Mouse (Mus musculus) testis, adult 2 months (tissue): ENCODE data around the gene Smim13. TPM values are rescaled to one million over a fixed set of nuclear protein-coding genes. Genes with fewer than 3 reads are reported as not detected.

Experiments
- H3K27ac ChIP-seq: fragments of 200-500 bp; 2 replicates; pipeline ENCODE4 v1.5.1; 2012; ENCODE audit warnings: low read depth, low read length; ENCODE audit not compliant: control insufficient read depth, insufficient read depth
- H3K27me3 ChIP-seq: fragments of 200-500 bp; 2 replicates; pipeline ENCODE4 v1.6.1; 2012; ENCODE audit warnings: mild to moderate bottlenecking, low read length, moderate library complexity; ENCODE audit not compliant: control insufficient read depth, insufficient read depth
- H3K36me3 ChIP-seq: fragments of 200-500 bp; 2 replicates; pipeline ENCODE4 v1.6.1; 2012; ENCODE audit warnings: mild to moderate bottlenecking, low read length; ENCODE audit not compliant: control insufficient read depth, insufficient read depth
- H3K4me1 ChIP-seq: fragments of 200-500 bp; 2 replicates; pipeline ENCODE4 v1.6.1; 2012; ENCODE audit warnings: low read length; ENCODE audit not compliant: control insufficient read depth, insufficient read depth
- H3K4me3 ChIP-seq: fragments of 200-500 bp; 2 replicates; pipeline ENCODE4 v1.5.1; 2012; ENCODE audit warnings: low read depth, mild to moderate bottlenecking, low read length, moderate library complexity, mixed read lengths; ENCODE audit not compliant: control insufficient read depth
- CTCF ChIP-seq: fragments of 200-500 bp; IDR thresholded peaks from 2 replicates; pipeline ENCODE4 v1.5.1; 2012; ENCODE audit warnings: low read depth, mild to moderate bottlenecking, inconsistent platforms, low read length, moderate library complexity; ENCODE audit not compliant: control insufficient read depth, insufficient read depth, insufficient replicate concordance
- POLR2A ChIP-seq: fragments of 200-500 bp; IDR thresholded peaks from 2 replicates; pipeline ENCODE4 v1.6.1; 2012; ENCODE audit warnings: low read depth, mild to moderate bottlenecking, inconsistent platforms, low read length, moderate library complexity; ENCODE audit not compliant: control insufficient read depth
- polyA plus RNA-seq: library from polyadenylated mRNA; depleted of rRNA; stranded (reverse); fragments of >200 nt; gene quantifications from 2 replicates; pipeline ENCODE4 v1.2.3, GENCODE M21; 2012

The Smim13 gene
- polyA plus RNA-seq, 1 experiment = 16.2 TPM

DNA sequence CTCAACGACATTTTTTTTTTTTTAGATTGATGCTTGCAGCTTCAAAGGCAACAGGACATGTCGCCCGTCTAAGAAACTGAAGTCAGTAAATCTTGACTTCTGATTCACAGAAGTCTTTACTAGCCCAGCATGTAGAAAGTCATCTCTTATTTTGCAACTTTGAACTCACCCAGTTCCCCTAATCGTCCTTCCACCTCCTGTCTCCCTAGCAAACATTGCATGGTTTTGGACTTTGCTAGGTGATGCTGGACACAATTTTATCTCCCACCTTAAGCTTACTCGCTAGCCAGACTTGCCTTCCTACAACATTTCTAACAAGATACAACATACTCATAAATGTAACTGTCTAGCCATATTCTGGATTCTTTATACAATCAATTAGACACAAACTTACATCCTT lies 21.6 kb upstream of the Smim13 start:
- Histone ChIP-seq H3K4me1 (peaks cover 2% of the 10 kb centered on the region; the same call in 1 of the 2 replicates), H3K27me3 (no peaks in the 10 kb centered on the region), H3K4me3 (no peak overlapping the region), H3K36me3 (no peaks in the 10 kb centered on the region), H3K27ac (no peak overlapping the region)
- TF ChIP-seq POLR2A = no peak
- no peak for TF ChIP-seq CTCF

DNA sequence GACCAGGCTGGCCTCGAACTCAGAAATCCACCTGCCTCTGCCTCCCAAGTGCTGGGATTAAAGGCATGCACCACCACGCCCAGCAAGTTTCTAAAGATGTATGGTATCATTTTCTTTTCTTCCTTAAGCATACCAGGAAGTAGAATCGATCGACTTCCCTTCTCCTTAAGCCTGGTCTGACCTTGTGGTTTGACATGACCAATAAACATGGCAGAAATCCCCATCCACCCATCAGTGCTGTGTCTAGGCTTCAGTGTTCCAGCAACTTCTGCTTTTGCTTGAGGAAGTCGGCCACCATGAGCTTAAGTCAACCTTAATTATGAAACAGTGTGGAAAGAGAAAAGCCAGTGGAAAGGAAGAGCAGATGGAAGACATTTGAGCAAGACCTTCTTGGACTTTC lies 19.4 kb upstream of the Smim13 start:
- Histone ChIP-seq H3K4me1 (peaks cover 2% of the 10 kb centered on the region; the same call in 1 of the 2 replicates), H3K27ac (no peak overlapping the region), H3K4me3 (no peak overlapping the region), H3K27me3 (no peaks in the 10 kb centered on the region), H3K36me3 (no peaks in the 10 kb centered on the region)
- TF ChIP-seq POLR2A (no peak), CTCF (no peak)

DNA sequence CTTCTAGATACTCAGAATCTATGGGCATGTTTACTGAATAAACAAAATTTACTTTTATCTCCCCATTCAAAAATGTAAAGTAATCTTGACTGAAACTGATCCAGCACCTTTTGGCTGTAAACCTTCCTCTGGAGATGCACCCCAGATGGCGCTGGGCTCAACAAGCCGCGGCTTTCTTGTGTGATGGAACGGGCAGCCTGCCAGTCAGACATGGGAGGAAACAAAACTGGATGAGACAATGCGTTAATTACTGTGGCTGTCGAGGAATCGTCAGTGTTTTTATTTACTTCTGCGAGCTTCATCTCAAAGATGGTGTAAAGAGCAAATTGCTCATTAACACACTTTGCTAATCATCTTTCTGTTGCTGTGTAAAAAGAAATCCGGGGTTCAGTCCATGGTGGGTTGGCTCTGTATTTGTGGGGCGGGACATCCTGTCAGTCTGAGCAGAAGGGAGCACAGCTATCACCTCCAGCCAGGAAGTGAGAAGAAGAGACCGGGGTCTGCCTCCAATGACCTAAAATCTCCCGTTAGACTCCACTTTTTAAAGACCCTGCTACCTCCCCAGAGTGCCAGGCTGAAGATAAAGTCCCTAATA lies 18.2 kb upstream of the Smim13 start:
- H3K4me3 ChIP-seq = no peak overlapping the region
- no peaks in the 10 kb centered on the region for H3K36me3 ChIP-seq
- H3K27me3 ChIP-seq = no peaks in the 10 kb centered on the region
- H3K27ac ChIP-seq = no peak overlapping the region
- TF ChIP-seq POLR2A (no peak), CTCF (no peak)
- H3K4me1 ChIP-seq = peaks cover 2% of the 10 kb centered on the region; the same call in 1 of the 2 replicates

DNA sequence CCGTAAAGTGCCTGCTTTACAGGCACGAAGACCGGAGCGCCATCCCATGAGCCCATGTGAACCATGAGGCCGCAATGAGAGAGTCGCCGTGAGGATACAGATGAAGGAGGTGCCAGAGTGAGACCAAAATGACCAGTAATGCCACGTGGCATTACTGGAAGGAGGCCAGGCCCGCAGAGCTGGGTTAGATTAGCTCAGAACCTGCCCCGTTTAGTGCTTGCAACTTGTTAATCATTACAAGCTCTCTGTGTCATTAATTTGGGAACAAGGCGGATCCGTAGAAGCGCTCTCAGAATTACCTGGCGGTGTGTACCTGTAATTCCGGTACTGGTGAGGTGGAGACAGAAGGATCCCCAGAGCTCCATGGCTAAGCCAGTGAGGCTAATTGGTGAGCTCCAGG lies 17.4 kb upstream of the Smim13 start:
- Histone ChIP-seq H3K4me1 (peaks cover 2% of the 10 kb centered on the region; the same call in 1 of the 2 replicates), H3K4me3 (peak overlapping the region; percentile 17), H3K27me3 (no peaks in the 10 kb centered on the region), H3K36me3 (no peaks in the 10 kb centered on the region), H3K27ac (no peak overlapping the region)
- TF ChIP-seq POLR2A = no peak
- TF ChIP-seq CTCF = no peak

DNA sequence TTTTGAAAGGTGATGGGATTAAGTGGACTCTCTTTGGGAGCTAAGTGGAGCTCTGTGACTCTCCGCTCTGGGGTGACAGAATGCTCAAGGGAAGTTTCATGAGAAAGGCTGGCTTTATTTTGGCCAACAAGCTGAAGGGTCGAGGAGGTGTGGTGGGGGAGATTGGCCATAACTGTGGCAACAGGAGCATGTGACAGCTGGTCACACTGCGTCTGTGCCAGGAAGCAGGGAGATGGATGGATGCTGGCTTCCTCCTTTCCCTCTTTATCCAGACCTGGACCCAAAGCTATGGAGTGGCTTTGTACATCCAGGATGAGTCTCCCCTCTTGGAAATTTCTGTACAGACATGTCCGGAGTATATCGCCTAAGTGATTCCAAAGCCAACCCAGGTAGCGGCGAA lies 16.4 kb upstream of the Smim13 start:
- TF ChIP-seq POLR2A (no peak), CTCF (no peak)
- H3K27me3 ChIP-seq = no peaks in the 10 kb centered on the region
- H3K36me3 ChIP-seq = no peaks in the 10 kb centered on the region
- H3K4me3 ChIP-seq = no peak overlapping the region
- no peak overlapping the region for H3K27ac ChIP-seq
- peaks cover 2% of the 10 kb centered on the region; the same call in 1 of the 2 replicates for H3K4me1 ChIP-seq

DNA sequence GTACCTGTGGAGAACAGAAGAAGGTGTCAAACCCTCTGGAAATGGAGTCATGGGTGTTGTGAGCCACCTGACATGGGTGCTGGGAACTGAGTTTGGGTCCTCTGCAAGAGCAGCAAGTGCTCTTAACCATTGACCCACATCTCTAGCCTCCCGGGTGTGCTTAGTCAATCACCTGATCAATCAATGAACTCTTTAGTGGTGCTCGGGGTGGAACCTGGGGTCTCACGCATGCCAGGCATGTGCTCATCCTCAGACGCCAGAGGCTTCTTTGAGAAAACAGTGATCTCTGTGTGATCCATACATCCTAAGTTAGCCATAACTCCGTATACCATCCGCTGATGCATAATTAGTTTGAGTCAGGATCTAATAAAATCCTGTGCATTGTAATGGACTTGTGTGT lies 14.5 kb upstream of the Smim13 start:
- Histone ChIP-seq H3K27ac (no peak overlapping the region), H3K4me3 (no peak overlapping the region), H3K36me3 (no peaks in the 10 kb centered on the region), H3K27me3 (no peaks in the 10 kb centered on the region), H3K4me1 (peaks cover 2% of the 10 kb centered on the region; the same call in 1 of the 2 replicates)
- TF ChIP-seq CTCF = no peak
- TF ChIP-seq POLR2A = no peak

DNA sequence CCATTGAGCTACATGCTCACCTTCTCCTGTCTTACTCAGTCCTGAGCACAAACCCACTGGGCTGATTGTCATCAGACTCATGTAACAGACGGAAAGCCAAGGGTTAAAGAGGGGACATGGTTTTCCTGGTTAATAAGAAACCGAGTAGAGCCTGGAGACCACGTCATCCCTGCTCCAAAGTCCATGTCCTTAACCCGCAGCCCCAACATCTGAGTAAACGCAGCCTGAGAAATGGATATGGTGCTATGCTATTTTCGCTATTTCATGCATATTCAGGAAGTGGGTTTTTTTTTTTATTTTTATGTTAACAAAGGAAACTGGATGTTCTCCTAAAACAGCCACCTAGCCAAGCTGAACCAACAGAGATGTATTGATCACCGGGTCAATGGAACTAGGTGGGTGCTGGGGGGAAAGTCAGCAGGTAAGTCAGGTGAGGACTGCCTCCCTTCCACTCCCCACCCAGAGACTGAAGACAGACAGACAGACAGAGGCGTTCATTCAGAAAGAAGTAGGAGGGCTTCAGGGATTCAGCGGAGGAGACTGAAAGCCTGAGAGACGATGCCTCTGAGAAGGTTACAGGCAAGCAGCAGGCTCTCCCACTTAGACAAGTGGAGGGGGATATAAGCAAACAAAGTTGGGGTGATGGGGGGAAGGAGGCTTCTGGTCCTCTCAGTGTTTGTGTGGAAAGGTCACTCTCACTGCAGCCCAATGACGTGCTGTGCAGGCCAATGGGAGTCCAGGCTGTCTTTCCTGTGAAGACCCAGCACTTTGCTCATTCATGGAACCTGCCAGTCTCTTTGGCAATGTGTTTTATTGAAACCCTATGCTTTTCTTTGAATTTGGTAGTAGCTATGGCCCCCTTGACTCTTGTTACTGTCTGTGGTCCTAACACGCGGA lies 13.6 kb upstream of the Smim13 start:
- Histone ChIP-seq H3K4me1 (peaks cover 2% of the 10 kb centered on the region; the same call in 1 of the 2 replicates), H3K27me3 (no peaks in the 10 kb centered on the region), H3K36me3 (no peaks in the 10 kb centered on the region), H3K27ac (no peak overlapping the region), H3K4me3 (no peak overlapping the region)
- TF ChIP-seq POLR2A (no peak), CTCF (no peak)
